Mouse (Mus musculus) left cerebral cortex, postnatal 14 days (tissue): ENCODE results near the gene Nr1h5. TPM values are rescaled to one million over a fixed set of nuclear protein-coding genes. Genes with fewer than 3 reads are reported as not detected.
A peak's percentile ranks its signal among the peaks of the same experiment; 100 is the strongest.

ENCODE experiments used
- DNase-seq, 2 experiments: peaks; one replicate each; pipeline ENCODE4 v3.0.0; 2021 to 2022; ENCODE audit warnings: low spot score in 2 of 2, mixed read lengths in 1 of 2
- intact Hi-C: fragments of 180-260 bp; cut with DNase I; formaldehyde crosslinking; loops from one replicate; pipeline ENCODE4 v1.15.1; 2025
- long read RNA-seq, 2 experiments: library from polyadenylated mRNA; stranded (forward); transcript quantifications; one replicate each; pipeline ENCODE4 v2.0.0; 2021
- total RNA-seq, 2 experiments: library from RNA; stranded (reverse); gene quantifications; 2 replicates each; pipeline ENCODE4 v1.2.3; 2021

The Nr1h5 gene
- total RNA-seq, result not detected
- long read RNA-seq, experiment 1, result 0 reads
- long read RNA-seq, experiment 2, result 0 reads

GRCm38 (mm10) chr3:102964033-102964432 lies at the start of gene Nr1h5:
TSS of gene Nr1h5 (minus strand) at chr3:102964133.
- intact Hi-C loops, result no loop called here
- no peak for DNase-seq

GRCm38 (mm10) chr3:103001595-103001994 lies 37.7 kb upstream of the Nr1h5 start:
- intact Hi-C loops, result no loop called here
- DNase-seq, result no peak

GRCm38 (mm10) chr3:102997591-102997990 lies 33.7 kb upstream of the Nr1h5 start:
- intact Hi-C loops, result no loop called here
- DNase-seq, result no peak

GRCm38 (mm10) chr3:102997036-102997435 lies 33.1 kb upstream of the Nr1h5 start:
- intact Hi-C loops, result no loop called here
- no peak for DNase-seq

GRCm38 (mm10) chr3:102995605-102996321 lies 31.8 kb upstream of the Nr1h5 start, which contains the start of gene Sike1:
TSS of gene Sike1 (plus strand) at chr3:102995708.
- intact Hi-C loops, result no loop called here

GRCm38 (mm10) chr3:102995233-102995604 lies 31.3 kb upstream of the Nr1h5 start:
- intact Hi-C loops, result no loop called here

More at GRCm38 (mm10) chr3:102995605-102996321, 31.8 kb upstream of the Nr1h5 start, which contains the start of gene Sike1:
- DNase-seq, result peak; percentile 92 to 94

GRCm38 (mm10) chr3:102992936-102993335 lies 29.0 kb upstream of the Nr1h5 start:
- peak; percentile 40 to 44 for DNase-seq
- intact Hi-C loops, result no loop called here

More at GRCm38 (mm10) chr3:102995233-102995604, 31.3 kb upstream of the Nr1h5 start:
- DNase-seq, result no peak

- intact Hi-C loops, result no loop called here
- no peak for DNase-seq
These were observed 27.1 kb upstream of the Nr1h5 start for GRCm38 (mm10) chr3:102991041-102991440.

- no peak for DNase-seq
- intact Hi-C loops, result no loop called here
These were observed 16.4 kb upstream of the Nr1h5 start for GRCm38 (mm10) chr3:102980349-102980736.

GRCm38 (mm10) chr3:102979550-102980348 lies 15.8 kb upstream of the Nr1h5 start:
- intact Hi-C loops, result no loop called here
- DNase-seq, result peak; percentile 22 to 50

GRCm38 (mm10) chr3:102976906-102977305 lies 13.0 kb upstream of the Nr1h5 start:
- intact Hi-C loops, result no loop called here
- no peak for DNase-seq

GRCm38 (mm10) chr3:102970508-102970907 lies 6.6 kb upstream of the Nr1h5 start:
- intact Hi-C loops, result no loop called here
- no peak for DNase-seq

GRCm38 (mm10) chr3:102970067-102970466 lies 6.1 kb upstream of the Nr1h5 start:
- DNase-seq, result no peak
- intact Hi-C loops, result no loop called here

- intact Hi-C loops, result no loop called here
- no peak for DNase-seq
These were observed 8.3 kb downstream of the Nr1h5 start for GRCm38 (mm10) chr3:102955596-102955995.

- intact Hi-C loops, result no loop called here
- DNase-seq, result no peak
These were observed 8.8 kb downstream of the Nr1h5 start for GRCm38 (mm10) chr3:102955143-102955542.

- no peak for DNase-seq
- intact Hi-C loops, result no loop called here
These were observed 9.5 kb downstream of the Nr1h5 start for GRCm38 (mm10) chr3:102954476-102954875.

- intact Hi-C loops, result no loop called here
- no peak for DNase-seq
These were observed 17.1 kb downstream of the Nr1h5 start for GRCm38 (mm10) chr3:102946861-102947260.

GRCm38 (mm10) chr3:102946312-102946711 lies 17.6 kb downstream of the Nr1h5 start:
- no peak for DNase-seq
- intact Hi-C loops, result no loop called here

- intact Hi-C loops, result no loop called here
- DNase-seq, result no peak
These were observed 25.8 kb downstream of the Nr1h5 start for GRCm38 (mm10) chr3:102938100-102938499.
